Mouse (Mus musculus) megakaryocyte, embryonic 14.5 days (primary cell): ENCODE measurements around the gene Slc35d3.

Experiments used
- FLI1 ChIP-seq: IDR thresholded peaks from 2 replicates; pipeline ENCODE4 v1.6.1; 2012; ENCODE audit warnings: low read length, inconsistent platforms, mixed read lengths
- GATA1 ChIP-seq: IDR thresholded peaks from 3 replicates; pipeline ENCODE4 v1.6.1; 2012; ENCODE audit warnings: mixed read lengths, low read length, inconsistent platforms, borderline replicate concordance

- TF ChIP-seq GATA1 (no peak), FLI1 (no peak)
These were observed 41.9 kb upstream of the Slc35d3 start for GRCm38 (mm10) chr10:19893146-19893545.
